10 mouse cellular contexts compared by ENCODE assay signal in genomic region chr13:60308062-60308801, GRCm38 (mm10).
DNase-seq lines count a peak whose midpoint lies in the region; ATAC-seq and TF ChIP-seq lines count a peak whose summit lies in the region.
"Had no signal": no experiment of that assay in that cellular context is flagged by ENCODE, and none has a peak within 500 bp of the region (broad histone marks: within the 10 kb centered on the region; RNA-seq: fewer than 3 reads in every experiment).

No protein-coding gene starts in this region.

- peaks cover 13% of the 10 kb centered on the region for H3K4me1 ChIP-seq in heart, embryonic 11.5 days (ENCODE audit: control insufficient read depth, insufficient read depth, low read length)
- H3K4me1 ChIP-seq in embryonic fibroblast, embryonic 13.5 days (ENCODE audit: control insufficient read depth, insufficient read depth, low read length) = no peaks in the 10 kb centered on the region
- H3K4me1 ChIP-seq in kidney, postnatal 0 days (replicated peaks; ENCODE audit: insufficient read depth, low read length) = peaks cover 3% of the 10 kb centered on the region; the same call in 1 of the 2 replicates
- H3K4me1 ChIP-seq in neural tube, embryonic 12.5 days = peaks cover 9% of the 10 kb centered on the region
- no peaks in the 10 kb centered on the region for H3K4me1 ChIP-seq in midbrain, embryonic 11.5 days (ENCODE audit: control insufficient read depth, insufficient read depth, low read length)

- peak; percentile 82 for ATAC-seq in heart, embryonic 11.5 days (replicated peaks; ENCODE audit: insufficient number of reproducible peaks, low FRiP score, low TSS enrichment)
- peak; percentile 74; the same call in 1 of the 2 replicates for ATAC-seq in kidney, postnatal 0 days (replicated peaks; ENCODE audit: low FRiP score, low read depth)
- ATAC-seq in neural tube, embryonic 12.5 days (ENCODE audit: low FRiP score, low read depth) = peak; percentile 67; the same call in 1 of the 2 replicates
- ATAC-seq in midbrain, embryonic 11.5 days (ENCODE audit: low FRiP score) = no peak

- TF ChIP-seq CTCF in embryonic fibroblast, embryonic 13.5 days (IDR thresholded peaks at IDR 0.05; ENCODE audit: borderline replicate concordance, insufficient read depth, low read length) = no peak
- TF ChIP-seq CTCF in kidney, postnatal 0 days (IDR thresholded peaks at IDR 0.05; ENCODE audit: low read depth) = no peak

- peak overlapping the region; percentile 75 for H3K27ac ChIP-seq in heart, embryonic 11.5 days (ENCODE audit: low read depth, low read length)
- peak overlapping the region; percentile 4; the same call in 1 of the 2 replicates for H3K27ac ChIP-seq in embryonic fibroblast, embryonic 13.5 days (ENCODE audit: insufficient read depth, low read length)
- peak overlapping the region; percentile 61; the same call in 1 of the 2 replicates for H3K27ac ChIP-seq in kidney, postnatal 0 days
- no peak overlapping the region for H3K27ac ChIP-seq in neural tube, embryonic 12.5 days
- no peak overlapping the region for H3K27ac ChIP-seq in midbrain, embryonic 11.5 days (ENCODE audit: low read depth, low read length)
- H3K27ac ChIP-seq: liver, embryonic 14.5 days had no signal

- TF ChIP-seq POLR2A in embryonic fibroblast, embryonic 13.5 days (IDR thresholded peaks at IDR 0.05; ENCODE audit: low read depth, low read length) = no peak

- no peak for DNase-seq in heart, adult 18-20 months
- peak; percentile 89 for DNase-seq in kidney, postnatal 0 days (ENCODE audit: low spot score)
- no peak for DNase-seq in cerebellum, adult 9-10 months
- DNase-seq in midbrain, embryonic 11.5 days (ENCODE audit: low spot score, missing footprints) = no peak
- DNase-seq in frontal cortex, postnatal 14 days (ENCODE audit: low spot score in 2 of 2) = no peak

- 43% methylated on average over 13 of the region's 13 CpGs for WGBS in heart, embryonic 11.5 days (ENCODE audit: insufficient replicate concordance)
- WGBS in kidney, postnatal 0 days = 31% methylated on average over 13 of the region's 13 CpGs
- 46% methylated on average over 13 of the region's 13 CpGs for WGBS in neural tube, embryonic 12.5 days
- 77% methylated on average over 13 of the region's 13 CpGs for WGBS in midbrain, embryonic 11.5 days

- no peaks in the 10 kb centered on the region for H3K36me3 ChIP-seq in heart, embryonic 11.5 days (ENCODE audit: control insufficient read depth, insufficient read depth, low read length)
- H3K36me3 ChIP-seq in kidney, postnatal 0 days (ENCODE audit: insufficient read depth, low read length) = no peaks in the 10 kb centered on the region
- H3K36me3 ChIP-seq in neural tube, embryonic 12.5 days = no peaks in the 10 kb centered on the region
- no peaks in the 10 kb centered on the region for H3K36me3 ChIP-seq in midbrain, embryonic 11.5 days (ENCODE audit: control insufficient read depth, insufficient read depth, low read length)

- H3K4me3 ChIP-seq in heart, embryonic 11.5 days (ENCODE audit: low read depth, low read length) = no peak overlapping the region
- no peak overlapping the region for H3K4me3 ChIP-seq in embryonic fibroblast, embryonic 13.5 days (ENCODE audit: insufficient read depth, low read length)
- H3K4me3 ChIP-seq in kidney, postnatal 0 days (replicated peaks; ENCODE audit: low read depth, low read length) = no peak overlapping the region
- no peak overlapping the region for H3K4me3 ChIP-seq in neural tube, embryonic 12.5 days
- H3K4me3 ChIP-seq in midbrain, embryonic 11.5 days (ENCODE audit: low read depth, low read length) = no peak overlapping the region

- no peaks in the 10 kb centered on the region for H3K9me3 ChIP-seq in heart, embryonic 11.5 days (replicated peaks; ENCODE audit: control insufficient read depth, low read length)
- H3K9me3 ChIP-seq in kidney, postnatal 0 days (replicated peaks; ENCODE audit: low read length) = no peaks in the 10 kb centered on the region
- no peaks in the 10 kb centered on the region for H3K9me3 ChIP-seq in neural tube, embryonic 12.5 days
- H3K9me3 ChIP-seq in midbrain, embryonic 11.5 days (ENCODE audit: control insufficient read depth, low read length) = no peaks in the 10 kb centered on the region

- no peaks in the 10 kb centered on the region for H3K27me3 ChIP-seq in heart, embryonic 11.5 days (ENCODE audit: control insufficient read depth, insufficient read depth, low read length)
- no peaks in the 10 kb centered on the region for H3K27me3 ChIP-seq in kidney, postnatal 0 days (ENCODE audit: insufficient read depth, low read length)
- H3K27me3 ChIP-seq in neural tube, embryonic 12.5 days (replicated peaks) = no peaks in the 10 kb centered on the region
- no peaks in the 10 kb centered on the region for H3K27me3 ChIP-seq in midbrain, embryonic 11.5 days (ENCODE audit: control insufficient read depth, insufficient read depth, low read length)
- H3K27me3 ChIP-seq: CH12.LX had no signal

- H3K9ac ChIP-seq in heart, embryonic 11.5 days (ENCODE audit: low read depth, low read length) = no peak overlapping the region
- H3K9ac ChIP-seq in kidney, postnatal 0 days (ENCODE audit: low read depth, low read length) = no peak overlapping the region
- H3K9ac ChIP-seq in neural tube, embryonic 12.5 days = no peak overlapping the region
- no peak overlapping the region for H3K9ac ChIP-seq in midbrain, embryonic 11.5 days (ENCODE audit: low read length)
- H3K9ac ChIP-seq: liver, embryonic 14.5 days had no signal

- H3K4me2 ChIP-seq in heart, embryonic 11.5 days = peak overlapping the region; percentile 32
- H3K4me2 ChIP-seq in kidney, postnatal 0 days (ENCODE audit: low read length) = no peak overlapping the region
- H3K4me2 ChIP-seq in neural tube, embryonic 12.5 days (replicated peaks) = no peak overlapping the region
- H3K4me2 ChIP-seq in midbrain, embryonic 11.5 days = no peak overlapping the region

Comparison
In these comparisons a context has a peak if more than half of its experiments do, and no peak if none do; other contexts are left out.
1. H3K27ac ChIP-seq: peak in heart, embryonic 11.5 days (single experiment), embryonic fibroblast, embryonic 13.5 days (single experiment) and kidney, postnatal 0 days (single experiment); none in neural tube, embryonic 12.5 days (single experiment) and midbrain, embryonic 11.5 days (single experiment).